Mouse (Mus musculus): Measurements from ENCODE around the gene Hint1. TPM values are rescaled to one million over a fixed set of nuclear protein-coding genes. Genes with fewer than 3 reads are reported as not detected.

The Hint1 gene
- total and polyA plus RNA-seq, 3 experiments: 529 to 2,790 (median 567) TPM

DNA sequence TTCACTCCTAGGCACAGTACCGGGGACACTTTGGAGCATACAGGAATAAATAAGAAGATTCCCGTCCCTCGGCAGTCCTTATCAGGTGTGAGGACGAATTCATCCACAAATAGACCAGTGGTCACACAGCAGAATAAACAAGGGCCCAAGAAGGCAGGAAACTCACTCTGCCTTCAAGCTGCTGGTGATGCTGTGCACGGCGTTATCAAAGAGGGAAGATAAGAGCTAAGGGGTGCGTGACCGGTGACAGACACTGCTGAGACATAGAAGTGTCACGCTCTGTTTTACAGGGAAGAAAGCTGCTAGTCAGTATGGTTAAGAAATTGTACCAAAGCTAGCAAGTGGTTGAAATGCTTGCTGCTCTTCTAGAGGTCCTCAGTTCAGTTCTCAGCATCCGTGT is 13.7 kb downstream of the Hint1 start:
- no peak overlapping the region for H3K27ac ChIP-seq (ENCODE audit: control insufficient read depth, low read depth, low read length)
- H3K9ac ChIP-seq (ENCODE audit: control insufficient read depth, low read depth, low read length, poor library complexity, severe bottlenecking): no peak overlapping the region
- H3K9me3 ChIP-seq (replicated peaks; ENCODE audit: insufficient read depth, low read length): no peaks in the 10 kb centered on the region
- H3K4me1 ChIP-seq (ENCODE audit: control insufficient read depth in 1 of 2, insufficient read depth in 2 of 2, low read length in 2 of 2): peaks cover 14 to 29% of the 10 kb centered on the region in 2 experiments
- H3K4me3 ChIP-seq (ENCODE audit: control insufficient read depth in 1 of 2, insufficient read depth in 1 of 2, low read depth in 2 of 2, low read length in 2 of 2): no peak overlapping the region
- no peaks in the 10 kb centered on the region for H3K79me2 ChIP-seq (ENCODE audit: control insufficient read depth, insufficient read depth, low read length, poor library complexity)
- DNase-seq (ENCODE audit: low read depth, low spot score): peak; percentile 51
- peaks cover 0 to 11% of the 10 kb centered on the region in 2 experiments; a peak in 2 of 4 replicates for H3K36me3 ChIP-seq (ENCODE audit: control insufficient read depth in 1 of 2, insufficient read depth in 2 of 2, low read length in 2 of 2)
- no peaks in the 10 kb centered on the region for H3K27me3 ChIP-seq (ENCODE audit: control insufficient read depth in 1 of 2, insufficient read depth in 2 of 2, low read length in 2 of 2)
- TF ChIP-seq GATA1 (IDR thresholded peaks at IDR 0.05; ENCODE audit: low read depth, low read length) (peak; percentile 37; the same call in 1 of the 2 replicates), KAT2A (conservative IDR thresholded peaks at IDR 0.05; ENCODE audit: low read depth, low read length) (no peak)

DNA sequence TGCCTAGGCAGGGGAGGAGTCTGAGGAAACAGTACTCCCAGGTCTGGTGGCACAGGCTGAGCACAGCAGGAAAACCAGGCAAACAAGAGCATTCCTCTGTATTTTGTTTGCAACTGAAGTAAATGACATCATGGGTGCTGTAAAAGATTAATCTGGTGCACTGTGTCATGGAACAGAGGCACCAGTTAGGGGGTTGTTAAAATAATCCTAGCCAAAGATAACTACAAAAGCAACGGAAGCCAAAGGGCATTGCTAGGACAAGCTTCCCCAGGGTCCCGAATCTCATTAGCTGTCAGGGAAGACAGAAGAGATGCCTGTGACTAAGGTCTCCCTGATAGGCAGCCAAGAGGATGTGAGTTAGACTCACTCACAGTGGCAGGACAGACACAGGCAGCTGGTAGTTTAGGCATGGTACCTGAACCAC is 14.9 kb downstream of the Hint1 start:
- Histone ChIP-seq H3K36me3 (ENCODE audit: control insufficient read depth in 1 of 2, insufficient read depth in 2 of 2, low read length in 2 of 2) (peaks cover 0 to 12% of the 10 kb centered on the region in 2 experiments; a peak in 2 of 4 replicates), H3K27ac (ENCODE audit: control insufficient read depth, low read depth, low read length) (no peak overlapping the region), H3K27me3 (ENCODE audit: control insufficient read depth in 1 of 2, insufficient read depth in 2 of 2, low read length in 2 of 2) (no peaks in the 10 kb centered on the region), H3K79me2 (ENCODE audit: control insufficient read depth, insufficient read depth, low read length, poor library complexity) (no peaks in the 10 kb centered on the region), H3K9ac (ENCODE audit: control insufficient read depth, low read depth, low read length, poor library complexity, severe bottlenecking) (no peak overlapping the region), H3K9me3 (replicated peaks; ENCODE audit: insufficient read depth, low read length) (no peaks in the 10 kb centered on the region), H3K4me1 (ENCODE audit: control insufficient read depth in 1 of 2, insufficient read depth in 2 of 2, low read length in 2 of 2) (peaks cover 17 to 37% of the 10 kb centered on the region in 2 experiments), H3K4me3 (ENCODE audit: control insufficient read depth in 1 of 2, insufficient read depth in 1 of 2, low read depth in 2 of 2, low read length in 2 of 2) (no peak overlapping the region)
- DNase-seq (ENCODE audit: low read depth, low spot score): no peak
- TF ChIP-seq RAD21 (IDR thresholded peaks at IDR 0.05; ENCODE audit: low read depth, low read length): no peak

DNA sequence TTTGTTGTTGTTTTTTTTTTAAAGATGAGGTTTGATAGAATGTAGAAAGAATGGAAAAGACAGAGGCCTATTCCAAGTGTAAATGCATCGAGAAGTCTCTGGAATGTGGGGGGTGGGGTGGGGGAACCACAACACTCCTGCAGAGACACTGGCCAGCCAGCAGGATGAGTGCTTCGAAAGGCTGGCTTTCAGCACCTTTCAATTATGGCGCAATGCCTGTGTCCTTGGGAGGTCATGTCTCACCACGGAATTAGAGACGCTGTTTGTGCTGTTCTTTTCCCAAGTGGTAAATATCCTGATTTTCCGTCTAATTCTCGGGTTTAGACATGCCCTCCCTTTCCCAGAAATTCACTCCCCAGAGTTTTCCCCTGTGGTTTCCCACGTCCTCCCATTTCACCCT is 16.5 kb downstream of the Hint1 start:
- Histone ChIP-seq H3K27ac (ENCODE audit: control insufficient read depth, low read depth, low read length) (no peak overlapping the region), H3K79me2 (ENCODE audit: control insufficient read depth, insufficient read depth, low read length, poor library complexity) (no peaks in the 10 kb centered on the region), H3K9me3 (replicated peaks; ENCODE audit: insufficient read depth, low read length) (no peaks in the 10 kb centered on the region), H3K4me3 (ENCODE audit: control insufficient read depth in 1 of 2, insufficient read depth in 1 of 2, low read depth in 2 of 2, low read length in 2 of 2) (no peak overlapping the region), H3K9ac (ENCODE audit: control insufficient read depth, low read depth, low read length, poor library complexity, severe bottlenecking) (no peak overlapping the region), H3K4me1 (ENCODE audit: control insufficient read depth in 1 of 2, insufficient read depth in 2 of 2, low read length in 2 of 2) (peaks cover 17 to 37% of the 10 kb centered on the region in 2 experiments), H3K36me3 (ENCODE audit: control insufficient read depth in 1 of 2, insufficient read depth in 2 of 2, low read length in 2 of 2) (peaks cover 0 to 12% of the 10 kb centered on the region in 2 experiments; a peak in 2 of 4 replicates), H3K27me3 (ENCODE audit: control insufficient read depth in 1 of 2, insufficient read depth in 2 of 2, low read length in 2 of 2) (no peaks in the 10 kb centered on the region)
- no peak for DNase-seq (ENCODE audit: low read depth, low spot score)
- TF ChIP-seq ZMIZ1 (IDR thresholded peaks at IDR 0.05; ENCODE audit: low read depth, low read length) (no peak), SIN3A (IDR thresholded peaks at IDR 0.05; ENCODE audit: low read length) (no peak), POLR2AphosphoS2 (IDR thresholded peaks at IDR 0.05; ENCODE audit: low read length) (no peak), EP300 (IDR thresholded peaks at IDR 0.05; ENCODE audit: low read depth in 1 of 2, low read length in 2 of 2) (no peak), MYB (IDR thresholded peaks at IDR 0.05; ENCODE audit: low read depth, low read length) (no peak), MYC (IDR thresholded peaks at IDR 0.05; ENCODE audit: low read depth, low read length) (no peak), CHD1 (IDR thresholded peaks at IDR 0.05; ENCODE audit: low read depth, low read length) (no peak), HCFC1 (IDR thresholded peaks at IDR 0.05; ENCODE audit: low read depth, low read length) (no peak), MEF2A (IDR thresholded peaks at IDR 0.05; ENCODE audit: extremely low read depth, insufficient replicate concordance, low read depth, low read length, poor library complexity, severe bottlenecking) (no peak), MAFK (IDR thresholded peaks at IDR 0.05; ENCODE audit: borderline replicate concordance, low read depth, low read length) (no peak), GABPA (IDR thresholded peaks at IDR 0.05; ENCODE audit: low read depth, low read length) (no peak), SMC3 (IDR thresholded peaks at IDR 0.05; ENCODE audit: low read depth, low read length) (no peak), CTCF (IDR thresholded peaks at IDR 0.05 in 2 of 3, conservative IDR thresholded peaks at IDR 0.05 in 1 of 3; ENCODE audit: control insufficient read depth in 1 of 3, insufficient read depth in 1 of 3, low read depth in 2 of 3, low read length in 3 of 3, poor library complexity in 1 of 3, severe bottlenecking in 1 of 3) (no peak), ZKSCAN1 (IDR thresholded peaks at IDR 0.05; ENCODE audit: low read depth, low read length) (no peak), ZC3H11A (IDR thresholded peaks at IDR 0.05; ENCODE audit: low read depth, low read length) (no peak)

Data from MEL (cell line).